Mouse (Mus musculus): ENCODE results near the gene Rif1.
A peak's percentile ranks its signal among the peaks of the same experiment; 100 is the strongest.

DNA sequence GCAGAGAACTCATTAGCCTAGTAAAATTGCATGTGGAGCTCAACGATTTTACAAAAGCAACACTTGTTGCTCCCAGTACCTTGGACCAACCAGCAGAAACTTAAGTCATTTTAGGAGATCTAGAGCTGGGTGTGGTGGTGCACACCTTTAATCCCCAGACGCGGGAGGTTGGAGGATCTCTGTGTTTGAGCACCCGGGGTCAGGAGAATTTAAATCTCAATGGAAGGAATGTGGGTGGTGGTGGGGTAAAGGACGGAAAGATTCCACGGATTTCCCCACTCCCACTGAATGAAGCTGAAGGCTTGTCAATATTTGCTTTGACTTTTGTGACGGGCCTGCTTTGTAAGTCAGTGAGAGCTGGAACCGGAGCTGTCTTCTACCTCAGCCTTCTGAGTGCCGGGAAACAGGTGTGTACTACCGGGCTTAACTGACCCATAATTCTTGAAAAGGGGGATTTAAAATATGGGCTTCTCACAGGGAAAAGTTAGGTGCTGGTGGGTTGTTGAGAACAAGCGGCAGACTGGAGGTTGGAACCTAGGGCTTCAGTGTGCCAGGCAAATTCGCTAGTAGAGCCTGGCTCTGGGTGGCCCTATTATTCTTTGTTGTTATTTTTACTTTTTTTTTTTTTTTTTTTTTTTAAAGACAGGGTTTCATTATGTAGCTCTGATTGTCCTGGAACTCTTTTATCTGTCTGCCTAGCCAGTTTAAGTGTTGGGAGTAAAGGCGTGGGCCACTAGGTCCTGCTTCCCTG, 1.2 kb upstream of the Rif1 start:
- TF ChIP-seq ZNF384 (IDR thresholded peaks at IDR 0.05; ENCODE audit: low read depth, low read length) (peak; percentile 92), MAFK (IDR thresholded peaks at IDR 0.05; ENCODE audit: insufficient read depth, low read depth, low read length) (no peak), HCFC1 (IDR thresholded peaks at IDR 0.05; ENCODE audit: borderline replicate concordance, insufficient read depth, low read length) (0 out of 2 replicates have a peak, but pooled peaks have one; percentile 24), CHD2 (IDR thresholded peaks at IDR 0.05; ENCODE audit: low read depth, low read length) (0 out of 2 replicates have a peak, but pooled peaks have one; percentile 49)
